Mouse (Mus musculus): ENCODE measurements around the gene Fignl2.

- TF ChIP-seq CTCF (IDR thresholded peaks at IDR 0.05; ENCODE audit: borderline replicate concordance, insufficient read depth, low read depth, low read length) (no peak), POLR2A (IDR thresholded peaks at IDR 0.05; ENCODE audit: borderline replicate concordance, insufficient read depth, low read length) (no peak)
These were observed 3.9 kb upstream of the Fignl2 start for GRCm38 (mm10) chr15:101082236-101082635.

Measured in cerebellum, adult 2 months (tissue).